Mouse (Mus musculus) forebrain, embryonic 10.5 days (tissue): ENCODE data around the gene Shroom2. TPM values are rescaled to one million over a fixed set of nuclear protein-coding genes. Genes with fewer than 3 reads are reported as not detected.
A peak's percentile ranks its signal among the peaks of the same experiment; 100 is the strongest.
"Not testable (repeated sequence)": the region's sequence is repeated elsewhere in the genome, so short reads cannot be mapped to it uniquely, and the experiment has no call there.

Source experiments
- DNase-seq: peaks from one replicate; pipeline ENCODE4 v3.0.0-alpha.2; 2017; ENCODE audit warnings: low spot score; ENCODE audit errors: extremely low spot score
- H3K27ac ChIP-seq: fragments of 300-500 bp; sonication (generic); 2 replicates; pipeline ENCODE4 v1.5.1; 2016; ENCODE audit warnings: mild to moderate bottlenecking
- H3K27me3 ChIP-seq: fragments of 300-500 bp; sonication (generic); 2 replicates; pipeline ENCODE4 v1.6.1; 2016; ENCODE audit warnings: mild to moderate bottlenecking; ENCODE audit not compliant: poor library complexity, severe bottlenecking
- H3K36me3 ChIP-seq: fragments of 300-500 bp; sonication (generic); replicated peaks from 2 replicates; pipeline ENCODE4 v1.6.1; 2016; ENCODE audit warnings: mild to moderate bottlenecking, moderate library complexity
- H3K4me1 ChIP-seq: fragments of 300-500 bp; sonication (generic); 2 replicates; pipeline ENCODE4 v1.6.1; 2016
- H3K4me3 ChIP-seq: fragments of 300-500 bp; sonication (generic); 2 replicates; pipeline ENCODE4 v1.5.1; 2016; ENCODE audit warnings: mild to moderate bottlenecking, moderate library complexity
- H3K9me3 ChIP-seq: fragments of 300-500 bp; sonication (generic); 2 replicates; pipeline ENCODE4 v1.6.1; 2016; ENCODE audit warnings: mild to moderate bottlenecking, moderate library complexity
- WGBS: fragments of 180-500 bp; shearing (Covaris S2); methylation state at CpG from one replicate; pipeline ENCODE4 v1.1.7; 2016; 5-methylcytosine and 5-hydroxymethylcytosine counted together
- polyA plus RNA-seq: library from polyadenylated mRNA; unstranded; fragments of >200 nt; fragmentation: Nextera tagmentation; extraction: Ambion mirVana; gene quantifications from 2 replicates; pipeline ENCODE4 v1.2.1, GENCODE M21; 2016

The Shroom2 gene
- polyA plus RNA-seq, 1 experiment from 2014 or later = 6.7 TPM

DNA sequence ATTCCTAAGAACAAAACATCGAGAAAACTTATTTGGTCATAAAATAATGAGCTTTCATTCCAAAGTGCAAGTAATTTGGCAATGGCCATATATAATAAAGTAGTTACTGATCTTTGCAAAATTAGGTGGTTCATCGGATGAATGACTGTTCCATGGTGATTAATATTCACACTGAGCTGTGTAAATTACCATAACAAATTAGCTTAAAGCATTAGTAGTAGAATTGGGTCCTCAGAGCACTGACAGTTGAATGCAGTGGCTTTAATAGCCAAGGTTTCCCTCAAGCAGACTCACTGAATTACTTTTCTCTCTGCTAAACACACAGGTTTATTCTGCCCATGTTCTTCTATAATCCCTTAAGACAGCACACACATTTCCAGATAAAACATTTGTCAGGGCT lies 23.3 kb downstream of the Shroom2 start:
- peaks cover 6% of the 10 kb centered on the region; the same call in 1 of the 2 replicates for H3K4me1 ChIP-seq
- no peaks in the 10 kb centered on the region for H3K36me3 ChIP-seq
- no peak for DNase-seq
- 72% methylated on average over 2 of the region's 2 CpGs for WGBS
- no peaks in the 10 kb centered on the region for H3K9me3 ChIP-seq
- no peak overlapping the region for H3K27ac ChIP-seq
- no peak overlapping the region for H3K4me3 ChIP-seq
- peaks cover 92% of the 10 kb centered on the region for H3K27me3 ChIP-seq

GRCm38 (mm10) chrX:152743642-152744041 lies 25.6 kb downstream of the Shroom2 start:
- peaks cover 97% of the 10 kb centered on the region for H3K27me3 ChIP-seq
- no peak overlapping the region for H3K4me3 ChIP-seq
- no peaks in the 10 kb centered on the region for H3K9me3 ChIP-seq
- H3K4me1 ChIP-seq = peaks cover 10% of the 10 kb centered on the region; the same call in 1 of the 2 replicates
- no peaks in the 10 kb centered on the region for H3K36me3 ChIP-seq
- H3K27ac ChIP-seq = no peak overlapping the region
- no peak for DNase-seq

DNA sequence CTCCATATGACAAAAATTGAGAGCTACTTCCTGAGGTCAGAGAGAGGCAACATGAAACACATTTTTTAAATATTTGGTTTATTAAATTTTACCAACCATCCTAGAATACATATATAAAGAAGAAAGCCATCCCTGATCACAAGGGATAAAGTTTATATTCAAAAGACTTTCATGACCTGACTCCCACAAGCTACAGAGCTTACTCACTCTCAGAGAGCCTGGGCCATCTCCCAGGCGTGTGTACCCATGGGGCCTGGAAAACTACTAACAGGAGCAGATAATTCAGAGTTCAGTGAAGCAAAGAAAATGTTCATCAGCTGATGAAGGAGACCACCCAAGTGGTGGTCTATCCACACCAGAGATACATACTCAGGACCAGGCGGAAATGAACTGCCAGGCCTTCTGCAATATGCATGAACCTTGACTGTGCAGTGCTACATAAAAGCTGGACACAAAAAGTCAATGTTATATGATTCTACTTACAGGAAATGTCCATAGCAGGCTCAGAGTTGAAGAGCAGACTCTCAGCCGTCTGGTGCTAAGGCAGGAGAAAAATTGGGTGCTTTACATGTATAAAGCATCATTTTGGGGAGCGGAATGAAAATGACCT lies 30.4 kb downstream of the Shroom2 start:
- Histone ChIP-seq H3K27me3 (peaks cover 100% of the 10 kb centered on the region), H3K4me3 (no peak overlapping the region)
- whole genome bisulfite sequencing = 83% methylated on average over 4 of the region's 4 CpGs

DNA sequence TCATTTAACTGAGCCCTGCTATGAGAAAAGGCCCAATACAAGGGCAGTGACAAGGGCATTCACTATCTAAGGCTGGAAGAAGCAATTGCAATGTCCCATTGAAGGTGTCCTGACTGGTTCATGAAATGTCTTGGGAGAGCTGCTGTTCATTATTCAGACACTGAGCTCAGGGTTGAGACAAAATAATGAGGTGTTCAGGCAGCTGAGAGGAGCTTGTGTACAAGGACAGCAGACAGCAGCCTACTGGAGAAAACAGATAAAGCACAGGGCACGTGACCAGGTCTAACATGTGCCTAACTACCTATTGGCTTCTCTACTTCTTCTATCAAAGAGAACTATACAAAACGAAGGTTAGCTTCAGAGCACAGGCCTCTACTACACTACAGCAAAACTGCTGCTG lies 31.1 kb downstream of the Shroom2 start:
- no peaks in the 10 kb centered on the region for H3K36me3 ChIP-seq
- no peak for DNase-seq
- no peaks in the 10 kb centered on the region for H3K9me3 ChIP-seq
- no peak overlapping the region for H3K27ac ChIP-seq
- H3K4me3 ChIP-seq = no peak overlapping the region
- 88% methylated on average over 2 of the region's 2 CpGs for WGBS
- peaks cover 4% of the 10 kb centered on the region; the same call in 1 of the 2 replicates for H3K4me1 ChIP-seq
- H3K27me3 ChIP-seq = peaks cover 97% of the 10 kb centered on the region

More for the DNA sequence above, 30.4 kb downstream of the Shroom2 start:
- no peaks in the 10 kb centered on the region for H3K9me3 ChIP-seq
- no peaks in the 10 kb centered on the region for H3K36me3 ChIP-seq
- no peak overlapping the region for H3K27ac ChIP-seq
- DNase-seq = no peak
- H3K4me1 ChIP-seq = peaks cover 4% of the 10 kb centered on the region; the same call in 1 of the 2 replicates

DNA sequence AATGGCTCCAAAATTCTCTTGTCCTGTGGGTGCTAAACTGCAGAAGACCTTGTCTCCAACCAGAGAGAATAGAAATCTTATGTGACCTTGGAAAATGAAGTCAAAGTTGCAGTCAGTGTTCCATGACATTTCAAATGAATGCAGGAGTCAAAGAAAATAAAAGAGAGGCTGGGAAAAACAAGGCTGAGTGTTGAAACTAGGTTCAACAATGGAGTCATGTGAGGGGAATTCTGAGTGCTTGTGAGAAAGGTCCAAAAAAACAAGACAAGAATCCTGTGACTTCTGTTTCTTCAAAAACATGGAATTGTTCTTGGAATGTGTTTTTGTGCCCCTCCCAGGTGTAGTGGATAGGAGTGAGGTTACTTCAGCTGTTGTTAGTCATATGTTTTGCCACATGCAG lies 34.0 kb downstream of the Shroom2 start:
- H3K4me1 ChIP-seq = peaks cover 4% of the 10 kb centered on the region; the same call in 1 of the 2 replicates
- H3K27me3 ChIP-seq = peaks cover 93% of the 10 kb centered on the region
- H3K27ac ChIP-seq = no peak overlapping the region
- H3K36me3 ChIP-seq = no peaks in the 10 kb centered on the region
- DNase-seq = no peak
- no peak overlapping the region for H3K4me3 ChIP-seq
- H3K9me3 ChIP-seq = no peaks in the 10 kb centered on the region

DNA sequence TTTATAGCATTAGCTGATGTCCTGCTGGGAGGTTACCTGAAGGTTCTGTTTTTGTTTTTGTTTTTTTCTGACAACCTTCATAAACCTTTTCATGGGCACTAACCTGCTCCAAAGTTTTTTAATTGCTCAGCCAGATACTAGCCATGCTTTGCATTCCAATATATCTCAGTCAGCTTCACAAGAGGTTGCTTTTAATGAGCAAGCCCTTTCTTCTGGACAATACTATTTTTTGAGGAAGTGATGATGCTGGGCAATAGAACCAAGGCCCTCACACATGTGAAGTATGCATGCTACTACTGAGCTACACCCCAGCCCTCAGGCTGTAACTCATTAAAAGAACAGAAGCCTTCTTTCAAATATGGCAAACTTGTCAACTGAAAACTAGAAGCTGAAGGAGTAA lies 52.6 kb downstream of the Shroom2 start:
- Histone ChIP-seq H3K36me3 (no peaks in the 10 kb centered on the region), H3K4me3 (no peak overlapping the region), H3K27ac (no peak overlapping the region), H3K27me3 (peaks cover 46% of the 10 kb centered on the region), H3K4me1 (no peaks in the 10 kb centered on the region), H3K9me3 (no peaks in the 10 kb centered on the region)
- no peak for DNase-seq

GRCm38 (mm10) chrX:152710715-152711114 lies 58.5 kb downstream of the Shroom2 start:
- DNase-seq, H3K4me1 ChIP-seq, H3K9me3 ChIP-seq, H3K36me3 ChIP-seq, H3K27ac ChIP-seq, H3K4me3 ChIP-seq: not testable (repeated sequence)
- WGBS = 43% methylated on average over 2 of the region's 2 CpGs
- H3K27me3 ChIP-seq = peaks cover 65% of the 10 kb centered on the region

- no peak for DNase-seq
- Histone ChIP-seq H3K4me1 (no peaks in the 10 kb centered on the region), H3K27ac (no peak overlapping the region), H3K27me3 (peaks cover 78% of the 10 kb centered on the region), H3K36me3 (no peaks in the 10 kb centered on the region), H3K9me3 (no peaks in the 10 kb centered on the region), H3K4me3 (no peak overlapping the region)
- 79% methylated on average over 4 of the region's 4 CpGs for WGBS
Measured at GRCm38 (mm10) chrX:152708359-152708758, 60.9 kb downstream of the Shroom2 start.

GRCm38 (mm10) chrX:152705397-152705796 lies 63.9 kb downstream of the Shroom2 start:
- Histone ChIP-seq H3K4me3 (no peak overlapping the region), H3K27ac (no peak overlapping the region), H3K9me3 (no peaks in the 10 kb centered on the region), H3K36me3 (no peaks in the 10 kb centered on the region), H3K27me3 (peaks cover 95% of the 10 kb centered on the region), H3K4me1 (no peaks in the 10 kb centered on the region)
- no peak for DNase-seq
- WGBS = 19% methylated on average over 3 of the region's 3 CpGs

- Histone ChIP-seq H3K27me3 (peaks cover 98% of the 10 kb centered on the region), H3K4me1 (no peaks in the 10 kb centered on the region), H3K4me3 (no peak overlapping the region), H3K9me3 (no peaks in the 10 kb centered on the region), H3K27ac (no peak overlapping the region), H3K36me3 (no peaks in the 10 kb centered on the region)
- WGBS = 89% methylated on average over 1 of the region's 1 CpGs
- DNase-seq = no peak
Measured at GRCm38 (mm10) chrX:152703624-152704023, 65.6 kb downstream of the Shroom2 start.

DNA sequence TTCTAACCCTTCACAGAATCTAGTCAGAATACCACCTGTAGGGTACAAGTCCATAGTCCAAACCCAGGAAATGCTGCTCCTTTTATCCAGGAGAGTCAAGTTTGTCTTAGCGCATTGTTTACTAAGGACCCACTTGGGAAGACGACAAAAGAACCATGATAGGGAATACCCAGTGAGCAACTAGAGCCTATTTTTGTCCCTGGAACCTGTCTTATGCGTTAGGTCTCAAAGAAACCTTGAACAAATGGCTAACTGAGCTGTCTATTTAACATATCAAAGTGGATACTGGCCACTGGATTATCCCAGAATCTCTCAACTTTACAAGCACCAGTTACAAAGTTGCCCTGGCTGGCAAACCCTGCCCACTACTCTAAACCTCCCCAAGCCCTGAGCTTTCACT lies 67.6 kb downstream of the Shroom2 start:
- WGBS = 63% methylated on average over 3 of the region's 3 CpGs
- no peak for DNase-seq
- no peak overlapping the region for H3K27ac ChIP-seq
- H3K4me3 ChIP-seq = no peak overlapping the region
- no peaks in the 10 kb centered on the region for H3K4me1 ChIP-seq
- peaks cover 97% of the 10 kb centered on the region for H3K27me3 ChIP-seq
- H3K9me3 ChIP-seq = no peaks in the 10 kb centered on the region
- no peaks in the 10 kb centered on the region for H3K36me3 ChIP-seq

GRCm38 (mm10) chrX:152690788-152691291 lies 78.4 kb downstream of the Shroom2 start:
- no peaks in the 10 kb centered on the region; the same call in 1 of the 2 replicates for H3K36me3 ChIP-seq
- no peak overlapping the region for H3K4me3 ChIP-seq
- peaks cover 26% of the 10 kb centered on the region for H3K4me1 ChIP-seq
- H3K27ac ChIP-seq = 0 out of 2 replicates have a peak overlapping the region, but pooled peaks have one; percentile 35
- 45% methylated on average over 2 of the region's 2 CpGs for WGBS
- H3K9me3 ChIP-seq = no peaks in the 10 kb centered on the region
- H3K27me3 ChIP-seq = peaks cover 68% of the 10 kb centered on the region
- no peak for DNase-seq

GRCm38 (mm10) chrX:152679190-152679814 lies 90.0 kb downstream of the Shroom2 start:
- WGBS = 92% methylated on average over 2 of the region's 2 CpGs
- H3K9me3 ChIP-seq = no peaks in the 10 kb centered on the region
- DNase-seq = no peak
- H3K27ac ChIP-seq = no peak overlapping the region
- 0 out of 2 replicates have a peak, but pooled peaks cover 2% of the 10 kb centered on the region for H3K36me3 ChIP-seq
- peaks cover 71% of the 10 kb centered on the region for H3K27me3 ChIP-seq
- H3K4me1 ChIP-seq = no peaks in the 10 kb centered on the region
- no peak overlapping the region for H3K4me3 ChIP-seq
